Mouse (Mus musculus): ENCODE results near the gene Gm13212. TPM values are rescaled to one million over a fixed set of nuclear protein-coding genes. Genes with fewer than 3 reads are reported as not detected.
A peak's percentile ranks its signal among the peaks of the same experiment; 100 is the strongest.
"Not testable (repeated sequence)": the region's sequence is repeated elsewhere in the genome, so short reads cannot be mapped to it uniquely, and the experiment has no call there.

The Gm13212 gene
- polyA plus RNA-seq (2016; fragmentation: Nextera tagmentation; extraction: Ambion mirVana): 3.2 and 3.7 TPM in 2 replicates

DNA sequence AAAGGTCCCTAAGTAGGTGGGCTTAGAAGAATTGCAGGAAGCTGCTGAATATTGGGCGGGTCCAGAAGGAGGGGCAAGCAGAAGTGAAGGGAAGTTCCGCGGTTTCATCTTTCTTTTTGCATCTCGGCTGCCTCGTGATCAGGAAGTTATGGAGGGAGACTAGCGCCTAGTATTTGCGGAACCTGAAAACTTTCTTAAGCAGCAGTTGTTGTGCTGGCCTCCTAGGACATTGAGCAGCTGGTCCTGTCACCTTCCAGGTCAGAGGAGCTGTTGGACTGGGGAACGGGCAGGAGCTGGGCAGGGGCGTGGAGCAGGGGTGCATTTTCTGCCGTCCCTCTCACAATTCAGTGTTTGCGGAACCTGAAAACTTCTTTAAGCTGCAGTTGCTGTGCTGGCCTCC, at the start of gene Gm13212:
Gene Gm13212 (plus strand): TSS at position 89 of the 400 bp plus-strand sequence.
- H3K4me1 ChIP-seq; H3K36me3 ChIP-seq; H3K9me3 ChIP-seq; H3K27me3 ChIP-seq (ENCODE audit: insufficient read depth, poor library complexity, severe bottlenecking); DNase-seq (ENCODE audit: low spot score); H3K27ac ChIP-seq: not testable (repeated sequence)
- H3K4me3 ChIP-seq: peak within 1 kb of the TSS; percentile 50
- WGBS: 14% methylated on average over 11 of the region's 11 CpGs

DNA sequence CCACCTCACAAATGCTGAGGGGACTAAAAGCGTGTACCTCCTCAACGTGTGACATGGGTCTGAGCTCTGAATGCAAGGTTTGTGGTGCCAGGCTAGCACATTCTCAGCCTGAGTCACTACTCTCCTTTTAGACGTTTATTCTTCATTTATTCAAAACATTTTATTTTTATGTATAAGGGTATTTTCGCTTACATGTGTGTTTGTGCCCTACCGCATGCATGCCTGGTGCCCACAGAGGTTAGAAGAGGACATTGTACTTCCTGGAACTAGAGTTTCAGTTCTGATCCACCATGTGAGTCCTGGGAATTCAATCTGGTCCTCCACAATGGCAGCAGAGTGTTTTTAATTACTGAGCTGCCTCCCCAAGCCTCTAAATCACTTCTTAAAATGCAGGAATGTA, 41.1 kb upstream of the Gm13212 start:
- 72% methylated on average over 5 of the region's 5 CpGs for WGBS
- H3K9me3 ChIP-seq; DNase-seq (ENCODE audit: low spot score): not testable (repeated sequence)

DNA sequence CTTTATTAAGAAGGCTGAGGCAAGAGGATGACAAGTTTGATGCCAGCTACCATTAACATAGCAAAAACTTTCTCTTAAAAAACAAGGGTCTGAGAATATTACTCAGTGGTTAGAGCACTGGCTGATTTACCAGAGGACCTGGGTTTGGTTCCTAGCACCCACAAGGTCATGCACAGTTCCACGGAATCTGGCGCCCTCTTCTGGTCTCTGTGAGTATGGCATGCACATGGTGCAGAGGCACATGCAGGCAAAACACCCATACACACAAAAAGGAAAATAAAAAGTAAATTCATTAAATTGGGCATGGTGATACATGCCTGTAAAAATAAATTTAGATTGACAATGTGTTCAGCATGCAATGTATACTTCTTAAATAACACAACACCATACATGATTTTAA, 39.9 kb upstream of the Gm13212 start:
- H3K4me3 ChIP-seq; H3K36me3 ChIP-seq; H3K27ac ChIP-seq; H3K27me3 ChIP-seq (ENCODE audit: insufficient read depth, poor library complexity, severe bottlenecking); DNase-seq (ENCODE audit: low spot score); H3K4me1 ChIP-seq: not testable (repeated sequence)
- peaks cover 18% of the 10 kb centered on the region for H3K9me3 ChIP-seq
- 21% methylated on average over 2 of the region's 2 CpGs for WGBS

More for the DNA sequence above, 41.1 kb upstream of the Gm13212 start:
- not testable (repeated sequence) for H3K4me1 ChIP-seq; H3K36me3 ChIP-seq; H3K27ac ChIP-seq; H3K27me3 ChIP-seq (ENCODE audit: insufficient read depth, poor library complexity, severe bottlenecking); H3K4me3 ChIP-seq

DNA sequence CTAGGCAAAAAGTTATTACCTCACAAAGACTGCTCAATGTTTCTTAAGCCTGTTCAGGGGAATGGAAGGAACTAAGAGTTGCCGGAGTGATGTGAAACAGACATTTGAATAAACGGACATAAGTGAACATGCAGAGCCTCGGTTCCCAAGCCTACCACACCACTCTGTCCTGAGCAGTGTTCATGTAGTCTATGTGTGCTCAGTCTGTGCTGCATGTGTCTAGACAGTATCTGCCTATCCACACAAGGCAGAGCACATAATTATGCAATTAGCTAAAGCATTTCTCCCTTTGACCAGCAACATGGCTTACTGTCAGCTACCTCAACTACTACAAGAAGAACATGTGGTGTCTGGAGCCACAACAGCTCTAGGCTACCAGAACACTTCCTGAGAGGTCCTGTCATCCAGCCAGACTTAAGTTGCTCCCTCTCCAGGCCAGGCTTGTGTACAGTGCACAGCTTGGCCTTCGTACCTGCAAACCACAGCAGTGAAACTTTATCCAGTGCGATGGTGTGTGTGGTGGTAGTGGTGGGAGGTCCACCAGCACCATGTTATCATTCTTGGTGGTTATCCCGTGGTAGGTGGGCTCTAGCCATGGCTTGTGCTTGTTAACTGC, 39.1 kb upstream of the Gm13212 start:
- not testable (repeated sequence) for H3K4me1 ChIP-seq; DNase-seq (ENCODE audit: low spot score); H3K36me3 ChIP-seq; H3K27ac ChIP-seq; H3K4me3 ChIP-seq; H3K27me3 ChIP-seq (ENCODE audit: insufficient read depth, poor library complexity, severe bottlenecking)
- H3K9me3 ChIP-seq: peaks cover 20% of the 10 kb centered on the region
- WGBS: 70% methylated on average over 6 of the region's 6 CpGs

DNA sequence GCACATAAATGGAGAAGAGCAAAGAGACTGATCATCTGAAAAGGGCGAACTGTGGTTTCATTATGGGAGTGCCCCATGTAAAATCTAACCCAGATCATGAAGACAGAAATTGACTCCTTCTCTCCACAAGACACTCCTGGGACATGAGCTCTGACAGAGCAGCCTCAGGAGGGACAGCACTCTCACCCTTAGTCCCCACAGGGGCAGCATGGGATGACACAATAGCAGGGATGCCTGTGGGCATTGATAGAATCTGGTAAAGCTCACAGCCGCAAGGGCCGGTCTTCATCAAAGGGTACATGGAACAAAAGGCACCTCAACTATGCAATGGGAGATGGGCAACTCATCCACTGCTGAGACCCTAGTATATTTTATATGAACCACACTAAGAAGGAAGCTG, 38.5 kb upstream of the Gm13212 start:
- H3K9me3 ChIP-seq: peaks cover 22% of the 10 kb centered on the region
- H3K4me1 ChIP-seq; H3K36me3 ChIP-seq; H3K27me3 ChIP-seq (ENCODE audit: insufficient read depth, poor library complexity, severe bottlenecking); H3K27ac ChIP-seq; DNase-seq (ENCODE audit: low spot score); H3K4me3 ChIP-seq: not testable (repeated sequence)
- 87% methylated on average over 3 of the region's 3 CpGs for WGBS

DNA sequence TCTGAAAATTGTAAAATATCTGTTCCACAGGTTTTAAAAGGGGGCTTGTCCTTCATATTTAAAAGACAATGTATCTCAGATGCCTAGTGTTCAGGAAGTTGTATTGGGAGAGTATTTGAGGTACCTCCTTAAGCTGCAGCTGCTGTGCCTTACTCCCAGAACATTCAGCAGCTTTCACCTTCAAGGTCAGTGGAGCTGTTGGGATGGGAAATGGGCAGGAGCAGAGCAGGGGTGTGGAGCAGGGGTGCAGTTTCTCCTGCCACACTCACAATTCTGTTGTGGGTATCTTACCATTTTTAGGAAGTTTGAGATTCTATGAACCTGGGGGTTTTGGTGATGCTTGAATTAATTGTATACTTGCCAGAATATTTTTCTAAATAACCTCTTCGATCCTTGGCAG, 28.3 kb upstream of the Gm13212 start:
- Histone ChIP-seq H3K4me1 (no peaks in the 10 kb centered on the region), H3K36me3 (no peaks in the 10 kb centered on the region), H3K27ac (no peak overlapping the region), H3K9me3 (peaks cover 10% of the 10 kb centered on the region), H3K27me3 (ENCODE audit: insufficient read depth, poor library complexity, severe bottlenecking) (no peaks in the 10 kb centered on the region), H3K4me3 (no peak overlapping the region)
- DNase-seq (ENCODE audit: low spot score): no peak
- 77% methylated on average over 1 of the region's 1 CpGs for WGBS

DNA sequence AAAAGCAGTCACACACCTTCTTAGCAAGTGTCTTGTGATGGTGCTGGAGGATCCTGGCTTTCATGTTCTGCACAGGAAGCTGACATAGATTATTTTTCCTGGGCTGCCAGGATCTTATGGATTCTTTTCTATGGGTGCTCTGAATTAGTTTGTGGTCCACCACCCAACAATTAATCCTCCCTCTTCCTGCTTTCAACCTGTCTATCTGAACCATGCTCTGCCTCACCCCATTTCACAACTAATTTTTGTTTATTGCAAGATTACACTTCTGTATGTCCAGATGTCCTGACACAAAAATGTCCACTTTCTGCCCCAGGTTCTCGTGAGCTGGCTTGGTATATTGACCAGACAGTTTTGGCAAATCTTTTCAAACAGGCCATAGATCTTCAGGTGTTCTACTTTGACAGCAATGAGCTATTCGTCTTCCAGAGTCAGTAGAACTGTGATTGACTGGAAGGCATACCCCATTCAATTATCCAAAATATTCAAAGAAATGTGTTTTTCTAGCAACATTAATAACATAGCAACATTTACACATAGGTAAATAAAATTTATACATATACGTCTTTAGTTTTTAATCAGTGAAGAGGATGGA, 25.4 kb upstream of the Gm13212 start:
- no peaks in the 10 kb centered on the region for H3K36me3 ChIP-seq
- no peak overlapping the region for H3K4me3 ChIP-seq
- WGBS: 40% methylated on average over 3 of the region's 3 CpGs
- DNase-seq (ENCODE audit: low spot score): no peak
- H3K27ac ChIP-seq: no peak overlapping the region
- H3K9me3 ChIP-seq: peaks cover 13% of the 10 kb centered on the region; the same call in 1 of the 2 replicates
- no peaks in the 10 kb centered on the region for H3K4me1 ChIP-seq
- H3K27me3 ChIP-seq (ENCODE audit: insufficient read depth, poor library complexity, severe bottlenecking): no peaks in the 10 kb centered on the region

DNA sequence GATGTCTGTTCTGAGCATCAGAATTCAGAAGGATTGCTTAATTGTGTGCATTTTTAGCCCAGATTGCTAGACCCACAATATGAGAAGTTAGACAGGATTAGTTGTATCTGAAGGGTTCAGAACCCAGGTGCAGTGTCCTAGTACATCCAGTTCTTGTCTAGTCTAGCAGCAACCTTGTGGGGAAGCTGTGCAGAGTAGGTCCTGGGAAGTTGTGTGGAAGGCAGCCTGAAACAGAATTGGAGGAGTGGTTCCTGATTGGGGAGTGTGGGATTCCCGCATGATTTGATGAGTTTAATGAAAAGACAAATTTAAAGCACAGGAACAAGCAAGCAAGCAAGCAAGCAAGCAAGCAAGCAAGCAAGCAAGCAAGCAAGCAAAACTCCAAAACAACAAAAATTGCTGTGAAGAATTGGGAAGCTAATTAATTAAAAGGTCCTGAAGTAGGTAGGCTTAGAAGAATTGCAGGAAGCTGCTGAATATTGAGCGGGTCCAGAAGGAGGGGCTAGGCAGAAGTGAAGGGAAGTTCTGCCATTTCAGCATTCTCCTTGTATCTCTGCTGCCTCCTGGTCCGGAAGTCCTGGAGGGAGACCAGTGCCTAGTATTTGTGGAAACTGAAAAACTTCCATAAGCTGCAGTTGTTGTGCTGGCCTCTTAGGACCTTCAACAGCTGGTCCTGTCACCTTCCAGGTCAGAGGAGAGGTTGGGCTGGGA, 20.7 kb upstream of the Gm13212 start:
- no peak for DNase-seq (ENCODE audit: low spot score)
- Histone ChIP-seq H3K27me3 (ENCODE audit: insufficient read depth, poor library complexity, severe bottlenecking) (no peaks in the 10 kb centered on the region), H3K4me1 (no peaks in the 10 kb centered on the region), H3K36me3 (no peaks in the 10 kb centered on the region), H3K4me3 (no peak overlapping the region), H3K9me3 (peaks cover 13% of the 10 kb centered on the region; the same call in 1 of the 2 replicates), H3K27ac (no peak overlapping the region)
- 62% methylated on average over 3 of the region's 3 CpGs for WGBS

DNA sequence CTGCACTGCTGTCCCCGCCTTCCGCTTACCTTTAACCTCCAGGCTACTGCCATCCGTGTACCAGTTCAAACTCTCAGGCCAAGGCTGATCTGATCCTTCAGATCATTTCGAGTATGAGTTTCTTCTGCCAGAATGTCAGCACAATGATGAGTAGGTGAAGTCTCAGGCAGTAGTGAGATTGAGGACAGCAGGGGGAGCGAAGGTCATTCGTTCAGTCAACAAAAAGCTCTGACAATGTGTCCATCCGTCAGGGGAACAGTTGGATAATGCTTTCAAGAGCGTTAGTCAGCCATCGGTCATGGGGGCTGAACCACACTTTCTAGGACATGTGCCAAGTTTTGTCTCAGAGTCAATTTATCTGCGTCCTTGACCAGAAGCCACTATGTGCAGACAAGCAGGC, 14.5 kb upstream of the Gm13212 start:
- not testable (repeated sequence) for H3K4me3 ChIP-seq; H3K4me1 ChIP-seq; DNase-seq (ENCODE audit: low spot score); H3K9me3 ChIP-seq; H3K27me3 ChIP-seq (ENCODE audit: insufficient read depth, poor library complexity, severe bottlenecking); H3K27ac ChIP-seq; H3K36me3 ChIP-seq
- WGBS: 86% methylated on average over 8 of the region's 10 CpGs

DNA sequence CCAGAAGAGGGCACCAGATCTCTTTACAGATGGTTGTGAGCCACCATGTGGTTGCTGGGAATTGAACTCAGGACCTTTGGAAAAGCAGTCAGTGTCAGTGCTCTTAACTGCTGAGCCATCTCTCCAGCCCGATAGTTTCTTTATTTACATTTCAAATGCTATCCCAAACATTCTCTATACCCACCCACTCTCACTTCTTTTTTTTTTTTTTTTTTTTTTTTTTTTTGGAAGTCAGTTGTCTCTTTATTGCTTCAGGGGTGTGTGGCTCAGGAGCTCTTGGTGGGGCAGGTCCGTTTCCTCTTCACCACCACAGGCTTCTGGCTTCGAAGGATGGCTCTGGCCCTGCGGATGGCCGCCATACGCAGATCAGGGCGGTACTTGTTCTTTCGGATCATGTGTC, 8.3 kb upstream of the Gm13212 start:
- not testable (repeated sequence) for H3K36me3 ChIP-seq; H3K27ac ChIP-seq; H3K4me1 ChIP-seq; H3K27me3 ChIP-seq (ENCODE audit: insufficient read depth, poor library complexity, severe bottlenecking); DNase-seq (ENCODE audit: low spot score); H3K4me3 ChIP-seq; H3K9me3 ChIP-seq
- WGBS: 87% methylated on average over 8 of the region's 8 CpGs

DNA sequence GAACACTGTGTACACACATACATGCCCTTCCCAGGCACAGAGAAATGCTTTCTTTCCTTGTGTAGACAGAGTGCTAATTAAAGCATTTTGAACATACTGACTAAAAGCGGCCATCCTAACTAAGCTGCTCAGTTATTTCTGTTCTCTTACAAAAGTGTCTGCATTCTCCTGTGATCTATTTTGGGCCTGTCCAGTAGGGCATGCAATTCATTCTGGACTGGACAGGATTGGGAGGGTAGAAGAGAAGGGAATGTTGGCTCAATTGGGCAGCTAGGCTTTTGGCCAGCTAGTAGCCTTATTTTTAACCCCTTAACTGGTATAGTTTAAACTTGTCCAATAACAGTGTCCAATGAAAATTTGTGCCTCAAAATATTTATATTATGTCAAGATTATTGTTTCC, 4.6 kb upstream of the Gm13212 start:
- not testable (repeated sequence) for DNase-seq (ENCODE audit: low spot score); H3K4me3 ChIP-seq; H3K27ac ChIP-seq; H3K4me1 ChIP-seq; H3K36me3 ChIP-seq; H3K27me3 ChIP-seq (ENCODE audit: insufficient read depth, poor library complexity, severe bottlenecking); H3K9me3 ChIP-seq
- WGBS: 55% methylated on average over 1 of the region's 1 CpGs

DNA sequence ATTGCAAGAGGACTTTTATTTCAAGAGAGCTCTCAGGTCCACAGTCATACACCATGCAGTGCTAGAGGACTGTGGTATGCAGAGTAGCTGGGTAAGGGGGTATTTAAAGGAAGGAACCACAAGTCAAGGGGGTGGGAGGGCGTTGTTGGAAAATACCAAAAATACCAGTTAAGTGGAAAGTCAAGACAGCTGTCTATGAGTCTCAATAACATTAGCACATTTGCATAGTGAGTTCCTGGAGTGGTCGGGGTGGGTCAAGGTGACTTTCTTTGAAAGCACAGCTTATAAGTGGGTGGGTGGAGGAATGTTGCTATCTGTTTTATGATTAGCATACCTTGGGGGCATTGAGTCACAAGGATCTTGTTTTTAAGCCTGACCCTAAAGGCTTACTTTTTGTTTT, 1.1 kb downstream of the Gm13212 start:
- H3K27ac ChIP-seq; H3K9me3 ChIP-seq; DNase-seq (ENCODE audit: low spot score); H3K36me3 ChIP-seq; H3K4me3 ChIP-seq; H3K4me1 ChIP-seq; H3K27me3 ChIP-seq (ENCODE audit: insufficient read depth, poor library complexity, severe bottlenecking): not testable (repeated sequence)
- WGBS: 67% methylated on average over 2 of the region's 2 CpGs

DNA sequence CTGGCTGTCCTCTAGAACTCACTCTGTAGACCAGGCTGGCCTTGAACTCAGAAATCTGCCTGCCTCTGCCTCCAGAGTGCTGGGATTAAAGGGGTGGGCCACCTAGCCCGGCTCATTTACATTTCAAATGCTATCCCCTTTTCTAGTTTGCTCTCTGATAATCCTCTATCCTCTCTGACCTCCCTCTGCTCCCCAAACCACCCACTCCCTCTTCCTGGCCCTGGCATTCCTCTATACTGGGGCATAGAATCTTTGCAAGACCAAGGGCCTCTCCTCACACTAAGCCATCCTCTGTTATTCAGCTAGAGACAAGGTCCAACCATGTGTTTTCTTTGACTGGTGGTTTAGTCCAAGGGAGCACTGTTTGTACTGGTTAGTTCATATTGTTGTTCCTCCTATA, 9.2 kb downstream of the Gm13212 start:
- 62% methylated on average over 1 of the region's 1 CpGs for WGBS

More for the DNA sequence above, 9.2 kb downstream of the Gm13212 start:
- not testable (repeated sequence) for H3K9me3 ChIP-seq; H3K36me3 ChIP-seq; H3K4me3 ChIP-seq; H3K27me3 ChIP-seq (ENCODE audit: insufficient read depth, poor library complexity, severe bottlenecking); H3K27ac ChIP-seq; DNase-seq (ENCODE audit: low spot score); H3K4me1 ChIP-seq

All from heart, embryonic 10.5 days (tissue).